Mouse (Mus musculus) heart, postnatal 14 days (tissue): ENCODE results near the gene Phldb2. TPM values are rescaled to one million over a fixed set of nuclear protein-coding genes. Genes with fewer than 3 reads are reported as not detected.

ENCODE experiments used
- DNase-seq, 2 experiments: peaks; one replicate each; pipeline ENCODE4 v3.0.0; 2021 to 2022
- intact Hi-C: fragments of 180-260 bp; cut with DNase I; formaldehyde crosslinking; loops from one replicate; pipeline ENCODE4 v1.15.1; 2025
- total RNA-seq, 2 experiments: library from RNA; stranded (reverse); gene quantifications; 2 replicates each; pipeline ENCODE4 v1.2.3; 2021

Gene Phldb2
- total RNA-seq, 2 experiments from 2014 or later = 25.5 to 27.5 TPM

GRCm38 (mm10) chr16:45762859-45763505 lies 190.4 kb downstream of the Phldb2 start:
- no peak for DNase-seq
- intact Hi-C loops = loop anchor here (5.0 kb wide), 2 partner anchors 34 to 54 kb away; no protein-coding TSS in a partner anchor

GRCm38 (mm10) chr16:45761425-45761824 lies 192.0 kb downstream of the Phldb2 start:
- intact Hi-C loops = loop anchor here (5.0 kb wide), 2 partner anchors 36 to 56 kb away; no protein-coding TSS in a partner anchor
- DNase-seq = no peak

- intact Hi-C loops = loop anchor here (5.0 kb wide), 2 partner anchors 84 to 264 kb away; no protein-coding TSS in a partner anchor
- no peak for DNase-seq
Measured at GRCm38 (mm10) chr16:45758726-45759269, 194.6 kb downstream of the Phldb2 start.

- peak; percentile 55 to 59 for DNase-seq
- intact Hi-C loops = loop anchor here (2.0 to 5.0 kb wide), 3 partner anchors 85 to 265 kb away; no protein-coding TSS in a partner anchor
Measured at GRCm38 (mm10) chr16:45757421-45758078, 195.8 kb downstream of the Phldb2 start.

GRCm38 (mm10) chr16:45756855-45757254 lies 196.5 kb downstream of the Phldb2 start:
- peak; percentile 18 to 60 for DNase-seq
- intact Hi-C loops = loop anchor here (2.0 to 5.0 kb wide), 3 partner anchors 85 to 265 kb away; no protein-coding TSS in a partner anchor

- intact Hi-C loops = loop anchor here (10.0 kb wide), 1 partner anchor 579 kb away; no protein-coding TSS in a partner anchor
- DNase-seq = no peak
Measured at GRCm38 (mm10) chr16:45743591-45744144, 209.7 kb downstream of the Phldb2 start.

GRCm38 (mm10) chr16:45742615-45743476 lies 210.6 kb downstream of the Phldb2 start, which contains the start of gene Abhd10:
Gene Abhd10 (minus strand): TSS chr16:45742955.
- peak; percentile 97 to 98 for DNase-seq
- intact Hi-C loops = loop anchor here (10.0 kb wide), 1 partner anchor 578 kb away; no protein-coding TSS in a partner anchor

GRCm38 (mm10) chr16:45737880-45738279 lies 215.5 kb downstream of the Phldb2 start:
- intact Hi-C loops = no loop called here
- no peak for DNase-seq

- intact Hi-C loops = no loop called here
- DNase-seq = no peak
Measured at GRCm38 (mm10) chr16:45736724-45737123, 216.7 kb downstream of the Phldb2 start.

- intact Hi-C loops = no loop called here
- DNase-seq = no peak
Measured at GRCm38 (mm10) chr16:45729163-45729562, 224.2 kb downstream of the Phldb2 start.

- DNase-seq = no peak
- intact Hi-C loops = no loop called here
Measured at GRCm38 (mm10) chr16:45724742-45725102, 228.7 kb downstream of the Phldb2 start.

GRCm38 (mm10) chr16:45724061-45724741 lies 229.2 kb downstream of the Phldb2 start, which contains the start of gene Tagln3:
Gene Tagln3 (minus strand): TSS chr16:45724608.
- peak; percentile 8 to 22 for DNase-seq

GRCm38 (mm10) chr16:45723172-45723901 lies 230.1 kb downstream of the Phldb2 start:
- intact Hi-C loops = no loop called here
- DNase-seq = no peak

More at GRCm38 (mm10) chr16:45724061-45724741, 229.2 kb downstream of the Phldb2 start, which contains the start of gene Tagln3:
- intact Hi-C loops = no loop called here

GRCm38 (mm10) chr16:45722460-45722951 lies 230.9 kb downstream of the Phldb2 start:
- DNase-seq = no peak
- intact Hi-C loops = no loop called here

GRCm38 (mm10) chr16:45720022-45720630 lies 233.3 kb downstream of the Phldb2 start:
- intact Hi-C loops = no loop called here
- no peak for DNase-seq

GRCm38 (mm10) chr16:45718296-45718695 lies 235.1 kb downstream of the Phldb2 start:
- intact Hi-C loops = no loop called here
- no peak for DNase-seq

- no peak for DNase-seq
- intact Hi-C loops = no loop called here
Measured at GRCm38 (mm10) chr16:45714489-45715150, 238.8 kb downstream of the Phldb2 start.
